Mouse (Mus musculus): ENCODE results near the gene Sec1. TPM values are rescaled to one million over a fixed set of nuclear protein-coding genes. Genes with fewer than 3 reads are reported as not detected.

The Sec1 gene
- polyA plus RNA-seq, 1 experiment from 2014 or later, result 0.40 TPM

- Histone ChIP-seq H3K9me3 (no peaks in the 10 kb centered on the region), H3K36me3 (no peaks in the 10 kb centered on the region), H3K4me2 (peak overlapping the region; percentile 64), H3K4me3 (replicated peaks) (peak overlapping the region; percentile 39), H3K9ac (replicated peaks) (peak overlapping the region; percentile 52), H3K4me1 (replicated peaks) (peaks cover 33% of the 10 kb centered on the region), H3K27me3 (peaks cover 9% of the 10 kb centered on the region; the same call in 1 of the 2 replicates), H3K27ac (peak overlapping the region; percentile 84; the same call in 1 of the 2 replicates)
- 67% methylated on average over 6 of the region's 6 CpGs for WGBS
- no peak for ATAC-seq (ENCODE audit: insufficient number of reproducible peaks, insufficient read depth, low FRiP score, low TSS enrichment, low read depth)
These were observed 49.2 kb downstream of the Sec1 start for GRCm38 (mm10) chr7:45644872-45645590.

GRCm38 (mm10) chr7:45644183-45644582, 50.0 kb downstream of the Sec1 start:
- ATAC-seq (ENCODE audit: insufficient number of reproducible peaks, insufficient read depth, low FRiP score, low TSS enrichment, low read depth), result peak; percentile 3; the same call in 1 of the 2 replicates
- Histone ChIP-seq H3K9me3 (no peaks in the 10 kb centered on the region), H3K4me1 (replicated peaks) (peaks cover 38% of the 10 kb centered on the region), H3K36me3 (no peaks in the 10 kb centered on the region), H3K27ac (peak overlapping the region; percentile 84), H3K27me3 (peaks cover 9% of the 10 kb centered on the region; the same call in 1 of the 2 replicates), H3K4me3 (replicated peaks) (peak overlapping the region; percentile 39), H3K9ac (replicated peaks) (peak overlapping the region; percentile 52), H3K4me2 (peak overlapping the region; percentile 64)
- 4% methylated on average over 18 of the region's 18 CpGs for WGBS

DNA sequence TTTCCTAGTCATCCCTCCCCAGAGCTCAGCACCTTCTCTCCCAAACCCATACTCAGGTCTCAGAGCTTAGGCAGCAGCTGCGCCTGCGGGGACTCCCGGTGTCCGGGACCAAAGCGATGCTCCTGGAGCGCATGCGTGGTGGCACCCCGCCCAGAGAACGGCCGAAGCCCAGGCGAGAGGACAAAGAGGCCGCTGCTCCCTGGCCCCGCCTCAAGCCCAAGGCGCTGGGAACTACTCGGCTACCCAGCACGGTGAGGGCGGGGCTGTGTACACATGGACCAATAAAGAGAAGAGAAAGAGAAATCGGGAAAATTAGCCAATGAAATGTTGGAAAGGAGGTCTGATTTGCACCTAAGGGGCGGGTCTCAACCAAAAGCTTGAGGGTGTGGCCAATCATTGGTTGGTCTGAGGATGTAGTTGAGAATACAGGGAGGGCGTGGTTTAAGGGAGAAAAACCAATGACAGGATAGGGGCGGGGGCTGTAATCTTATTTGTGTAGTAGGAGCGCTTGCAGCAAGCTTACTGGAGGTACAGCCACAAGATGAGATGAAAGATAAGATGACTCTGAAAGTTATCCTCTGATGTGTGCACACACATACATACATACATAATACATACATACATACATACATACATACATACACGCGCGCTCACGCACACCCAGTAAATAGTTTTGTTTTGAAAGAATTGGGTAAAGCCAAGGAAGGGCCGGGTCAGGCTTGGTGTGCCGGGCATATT, 50.6 kb downstream of the Sec1 start:
- peaks cover 42% of the 10 kb centered on the region for H3K4me1 ChIP-seq (replicated peaks)
- peak overlapping the region; percentile 65 for H3K9ac ChIP-seq (replicated peaks)
- peak overlapping the region; percentile 89 for H3K27ac ChIP-seq
- peak; percentile 89 for ATAC-seq (ENCODE audit: insufficient number of reproducible peaks, insufficient read depth, low FRiP score, low TSS enrichment, low read depth)
- peak overlapping the region; percentile 64 for H3K4me2 ChIP-seq
- H3K4me3 ChIP-seq (replicated peaks), result peak overlapping the region; percentile 48
- peaks cover 9% of the 10 kb centered on the region; the same call in 1 of the 2 replicates for H3K27me3 ChIP-seq
- H3K36me3 ChIP-seq, result no peaks in the 10 kb centered on the region
- WGBS, result 1% methylated on average over 28 of the region's 28 CpGs
- H3K9me3 ChIP-seq, result no peaks in the 10 kb centered on the region

GRCm38 (mm10) chr7:45642503-45643255, 51.5 kb downstream of the Sec1 start:
- no peaks in the 10 kb centered on the region for H3K36me3 ChIP-seq
- peak overlapping the region; percentile 89 for H3K27ac ChIP-seq
- peaks cover 9% of the 10 kb centered on the region; the same call in 1 of the 2 replicates for H3K27me3 ChIP-seq
- WGBS, result 37% methylated on average over 16 of the region's 16 CpGs
- peaks cover 48% of the 10 kb centered on the region for H3K4me1 ChIP-seq (replicated peaks)
- ATAC-seq (ENCODE audit: insufficient number of reproducible peaks, insufficient read depth, low FRiP score, low TSS enrichment, low read depth), result no peak
- H3K9me3 ChIP-seq, result no peaks in the 10 kb centered on the region
- peak overlapping the region; percentile 64 for H3K4me2 ChIP-seq
- peak overlapping the region; percentile 48 for H3K4me3 ChIP-seq (replicated peaks)
- H3K9ac ChIP-seq (replicated peaks), result peak overlapping the region; percentile 65

- Histone ChIP-seq H3K4me2 (peak overlapping the region; percentile 64), H3K9me3 (no peaks in the 10 kb centered on the region), H3K27ac (no peak overlapping the region), H3K4me1 (replicated peaks) (peaks cover 49% of the 10 kb centered on the region), H3K9ac (replicated peaks) (no peak overlapping the region), H3K4me3 (replicated peaks) (peak overlapping the region; percentile 48; the same call in 1 of the 2 replicates), H3K36me3 (0 out of 2 replicates have a peak, but pooled peaks cover 3% of the 10 kb centered on the region), H3K27me3 (peaks cover 6% of the 10 kb centered on the region; the same call in 1 of the 2 replicates)
- ATAC-seq (ENCODE audit: insufficient number of reproducible peaks, insufficient read depth, low FRiP score, low TSS enrichment, low read depth), result no peak
- 83% methylated on average over 5 of the region's 5 CpGs for WGBS
These were observed 52.1 kb downstream of the Sec1 start for GRCm38 (mm10) chr7:45642083-45642482.

- H3K9ac ChIP-seq (replicated peaks), result 0 out of 2 replicates have a peak overlapping the region, but pooled peaks have one; percentile 2
- H3K9me3 ChIP-seq, result no peaks in the 10 kb centered on the region
- 0 out of 2 replicates have a peak overlapping the region, but pooled peaks have one; percentile 37 for H3K27ac ChIP-seq
- no peak for ATAC-seq (ENCODE audit: insufficient number of reproducible peaks, insufficient read depth, low FRiP score, low TSS enrichment, low read depth)
- WGBS, result 63% methylated on average over 17 of the region's 17 CpGs
- peak overlapping the region; percentile 64 for H3K4me2 ChIP-seq
- peaks cover 8% of the 10 kb centered on the region; the same call in 1 of the 2 replicates for H3K36me3 ChIP-seq
- H3K27me3 ChIP-seq, result peaks cover 6% of the 10 kb centered on the region; the same call in 1 of the 2 replicates
- 0 out of 2 replicates have a peak overlapping the region, but pooled peaks have one; percentile 1 for H3K4me3 ChIP-seq (replicated peaks)
- H3K4me1 ChIP-seq (replicated peaks), result peaks cover 49% of the 10 kb centered on the region
These were observed 52.7 kb downstream of the Sec1 start for GRCm38 (mm10) chr7:45641391-45642040.

DNA sequence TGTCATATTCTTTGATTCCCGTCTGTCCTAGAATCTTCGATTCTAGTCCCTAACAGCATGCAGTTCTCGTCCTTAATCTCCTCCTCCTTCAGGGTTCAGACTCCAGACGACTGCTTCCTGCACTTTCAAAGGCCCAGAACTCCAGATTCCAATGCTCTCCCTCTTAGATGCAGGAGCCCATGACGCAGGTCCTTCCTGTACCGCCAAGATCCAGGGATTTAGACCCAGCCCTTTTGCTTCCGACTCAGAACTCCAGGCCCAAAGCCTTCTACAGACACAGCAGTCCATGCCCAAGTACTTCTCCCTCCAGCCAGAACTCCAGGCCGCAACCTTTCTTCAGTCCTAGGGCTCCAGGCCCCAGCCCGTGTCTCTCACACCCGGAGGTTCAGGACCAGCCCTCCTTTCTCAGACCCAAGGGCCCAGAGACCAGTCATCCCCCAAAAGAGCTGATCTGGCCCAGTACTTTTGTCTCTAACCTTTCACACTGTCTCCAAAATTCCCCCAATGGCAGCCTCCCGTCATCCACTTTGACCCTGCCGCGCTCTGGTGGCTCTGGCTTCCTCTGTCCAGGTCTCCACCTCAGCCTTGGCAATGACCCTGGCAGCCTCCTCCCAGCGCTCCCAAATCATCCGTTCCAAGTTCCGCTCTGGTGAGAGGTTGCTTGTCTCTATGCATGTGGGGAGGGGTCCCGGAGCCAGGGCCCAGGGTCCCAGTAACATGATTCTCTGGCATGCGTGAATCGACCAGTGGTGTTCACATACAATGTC, 53.8 kb downstream of the Sec1 start:
- WGBS, result 74% methylated on average over 19 of the region's 19 CpGs
- H3K36me3 ChIP-seq, result peaks cover 14% of the 10 kb centered on the region; the same call in 1 of the 2 replicates
- H3K4me2 ChIP-seq, result peak overlapping the region; percentile 64; the same call in 1 of the 2 replicates
- peaks cover 49% of the 10 kb centered on the region for H3K4me1 ChIP-seq (replicated peaks)
- H3K4me3 ChIP-seq (replicated peaks), result no peak overlapping the region
- H3K9ac ChIP-seq (replicated peaks), result no peak overlapping the region
- no peak for ATAC-seq (ENCODE audit: insufficient number of reproducible peaks, insufficient read depth, low FRiP score, low TSS enrichment, low read depth)
- no peak overlapping the region for H3K27ac ChIP-seq
- no peaks in the 10 kb centered on the region for H3K9me3 ChIP-seq
- H3K27me3 ChIP-seq, result peaks cover 6% of the 10 kb centered on the region; the same call in 1 of the 2 replicates

GRCm38 (mm10) chr7:45639561-45640027, 54.6 kb downstream of the Sec1 start, which contains the start of gene Mamstr:
Gene Mamstr, plus strand, starts transcription at chr7:45639977.
- Histone ChIP-seq H3K4me3 (replicated peaks) (peak within 1 kb of the TSS; percentile 32; the same call in 1 of the 2 replicates), H3K4me1 (replicated peaks) (peaks cover 44% of the 10 kb centered on the region), H3K4me2 (peak within 1 kb of the TSS; percentile 64; the same call in 1 of the 2 replicates), H3K9ac (replicated peaks) (no peak within 1 kb of the TSS), H3K27me3 (peaks cover under 1% of the 10 kb centered on the region; the same call in 1 of the 2 replicates), H3K36me3 (peaks cover 14% of the 10 kb centered on the region; the same call in 1 of the 2 replicates), H3K27ac (0 out of 2 replicates have a peak within 1 kb of the TSS, but pooled peaks have one; percentile 53), H3K9me3 (no peaks in the 10 kb centered on the region)
- 18% methylated on average over 19 of the region's 19 CpGs for WGBS
- no peak for ATAC-seq (ENCODE audit: insufficient number of reproducible peaks, insufficient read depth, low FRiP score, low TSS enrichment, low read depth)

GRCm38 (mm10) chr7:45638623-45639401, 55.4 kb downstream of the Sec1 start:
- H3K9me3 ChIP-seq, result no peaks in the 10 kb centered on the region
- no peaks in the 10 kb centered on the region; the same call in 1 of the 2 replicates for H3K27me3 ChIP-seq
- H3K36me3 ChIP-seq, result peaks cover 14% of the 10 kb centered on the region; the same call in 1 of the 2 replicates
- 18% methylated on average over 29 of the region's 29 CpGs for WGBS
- peaks cover 37% of the 10 kb centered on the region for H3K4me1 ChIP-seq (replicated peaks)
- H3K4me3 ChIP-seq (replicated peaks), result peak overlapping the region; percentile 32
- ATAC-seq (ENCODE audit: insufficient number of reproducible peaks, insufficient read depth, low FRiP score, low TSS enrichment, low read depth), result peak; percentile 77
- 0 out of 2 replicates have a peak overlapping the region, but pooled peaks have one; percentile 38 for H3K9ac ChIP-seq (replicated peaks)
- H3K27ac ChIP-seq, result 0 out of 2 replicates have a peak overlapping the region, but pooled peaks have one; percentile 53
- H3K4me2 ChIP-seq, result peak overlapping the region; percentile 51

All from limb, embryonic 12.5 days (tissue).